Mouse (Mus musculus): ENCODE measurements around the gene Gm49394. TPM values are rescaled to one million over a fixed set of nuclear protein-coding genes. Genes with fewer than 3 reads are reported as not detected.

Gm49394 gene
- polyA plus RNA-seq, 2 experiments from 2014 or later: not detected

DNA sequence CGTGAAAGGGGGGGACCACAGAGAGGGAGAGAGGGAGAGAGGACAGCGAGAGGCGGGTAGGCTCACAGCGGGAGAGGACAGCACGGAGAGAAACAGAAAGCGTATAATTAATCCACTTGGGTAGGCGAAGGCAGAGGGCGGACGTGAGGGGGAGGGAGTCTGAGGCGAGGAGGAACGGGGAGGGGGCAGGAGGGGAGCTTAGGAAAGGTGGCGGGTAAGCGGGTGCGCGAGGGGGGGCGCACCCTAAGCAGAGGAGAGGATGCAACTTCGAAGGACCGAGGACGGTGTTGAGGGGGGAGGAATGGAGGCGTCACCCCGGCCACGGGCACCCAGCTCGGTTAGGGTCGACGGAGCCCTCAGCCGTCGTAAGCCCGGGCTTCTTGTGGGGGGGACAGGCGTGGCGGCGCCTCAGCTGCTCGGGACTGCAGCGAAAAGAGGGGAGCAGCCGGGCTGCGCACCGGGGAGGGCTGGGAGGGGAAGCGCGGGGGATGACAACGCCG is 11.0 kb downstream of the Gm49394 start:
- ATAC-seq: no peak

DNA sequence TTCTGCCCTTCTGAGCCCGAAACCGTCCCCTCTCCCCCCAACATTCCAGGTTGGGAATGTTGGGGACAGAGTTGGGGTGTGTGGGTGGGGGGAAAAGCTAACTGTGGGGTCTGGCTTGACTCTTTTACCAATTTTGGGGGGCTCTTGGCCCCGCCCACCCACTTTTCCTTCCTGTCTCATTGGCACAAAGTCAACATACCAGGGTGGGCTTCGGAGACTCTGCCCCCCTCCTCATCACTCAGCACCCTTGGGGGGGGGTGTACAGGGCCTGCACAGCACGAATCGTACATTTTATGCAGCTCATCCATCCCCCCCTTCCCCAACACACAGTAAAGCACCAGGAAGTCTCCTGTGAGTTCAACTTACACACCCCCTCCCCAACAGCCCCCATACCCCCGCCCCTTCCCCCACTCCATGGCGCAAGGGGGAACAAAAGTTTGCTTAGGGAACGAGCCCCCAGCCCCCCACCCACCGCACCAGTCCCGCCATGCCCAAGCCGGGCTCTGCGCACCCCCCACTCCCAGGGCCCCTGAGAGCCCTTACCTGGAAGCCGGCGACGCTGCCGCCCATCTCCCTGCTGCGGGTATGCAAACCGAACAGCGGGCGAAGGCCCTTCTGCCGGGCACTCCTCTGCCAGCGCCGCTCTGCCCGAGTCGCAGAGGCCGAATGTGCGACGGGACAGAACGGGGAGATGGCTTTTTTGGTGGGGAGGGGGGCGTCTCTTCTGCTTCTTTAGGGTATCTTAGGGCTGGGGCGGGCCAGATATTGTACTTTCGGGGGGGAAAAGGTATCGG is 11.7 kb downstream of the Gm49394 start:
- ATAC-seq: no peak

DNA sequence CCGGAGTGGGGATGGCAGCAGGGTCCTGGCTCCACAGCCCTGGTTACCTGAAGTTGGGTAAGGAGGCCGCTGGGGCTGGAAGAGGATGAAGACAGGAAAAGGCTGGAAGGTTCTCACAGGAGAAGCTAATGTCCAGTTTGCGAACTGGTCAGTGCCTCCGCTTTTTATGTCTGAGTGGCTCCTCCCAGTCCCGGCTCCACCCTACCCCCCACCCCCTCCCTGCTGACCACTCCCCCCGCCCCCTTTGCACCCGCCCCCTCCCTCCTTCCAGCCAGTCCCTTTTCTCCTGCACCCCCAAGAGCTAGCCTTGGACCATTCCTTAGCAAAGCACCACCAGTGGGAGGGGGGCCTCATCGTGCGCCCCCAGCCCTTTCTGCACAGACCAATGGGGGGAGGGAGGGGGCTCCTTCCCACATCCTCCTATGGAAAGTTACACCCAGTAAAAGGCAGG is 12.4 kb downstream of the Gm49394 start:
- no peak for ATAC-seq

DNA sequence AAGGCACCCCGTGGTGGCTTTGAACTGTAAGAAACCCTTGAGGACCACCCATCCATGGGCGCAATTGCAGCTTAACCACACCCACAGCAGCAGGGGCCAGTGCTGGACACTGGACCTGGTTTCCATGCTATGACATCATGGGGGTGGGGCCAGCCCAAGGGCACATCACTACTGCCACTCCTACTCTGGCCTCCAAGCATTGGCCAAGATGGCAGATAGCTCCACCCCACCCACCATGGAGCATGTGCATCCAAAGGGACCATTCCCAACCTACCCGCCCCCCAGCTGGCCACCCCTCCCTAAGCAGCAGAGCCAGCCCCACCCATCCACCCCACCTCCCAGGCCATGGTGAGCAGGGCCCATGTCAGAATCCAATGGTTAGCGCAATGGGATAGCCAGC is 13.7 kb downstream of the Gm49394 start:
- ATAC-seq: no peak

DNA sequence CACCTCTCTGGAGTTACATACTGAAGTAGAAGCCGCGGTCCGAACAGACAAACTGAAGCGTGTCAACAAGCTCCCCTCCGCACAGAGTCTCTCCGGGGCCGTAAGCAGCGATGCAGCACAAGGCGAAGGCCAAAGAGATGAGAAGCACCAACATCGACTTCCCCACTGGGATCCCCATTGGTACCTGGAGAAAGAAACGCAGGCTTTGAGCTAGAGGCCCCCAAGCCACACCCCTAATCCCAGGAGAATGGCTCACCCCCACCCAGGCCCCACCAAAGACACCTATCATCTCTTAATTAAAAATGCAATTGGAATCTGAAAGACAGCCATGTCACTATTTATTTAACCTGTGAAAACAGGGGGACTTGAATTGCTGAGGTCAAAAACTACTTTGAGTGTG is 14.1 kb downstream of the Gm49394 start:
- no peak for ATAC-seq

DNA sequence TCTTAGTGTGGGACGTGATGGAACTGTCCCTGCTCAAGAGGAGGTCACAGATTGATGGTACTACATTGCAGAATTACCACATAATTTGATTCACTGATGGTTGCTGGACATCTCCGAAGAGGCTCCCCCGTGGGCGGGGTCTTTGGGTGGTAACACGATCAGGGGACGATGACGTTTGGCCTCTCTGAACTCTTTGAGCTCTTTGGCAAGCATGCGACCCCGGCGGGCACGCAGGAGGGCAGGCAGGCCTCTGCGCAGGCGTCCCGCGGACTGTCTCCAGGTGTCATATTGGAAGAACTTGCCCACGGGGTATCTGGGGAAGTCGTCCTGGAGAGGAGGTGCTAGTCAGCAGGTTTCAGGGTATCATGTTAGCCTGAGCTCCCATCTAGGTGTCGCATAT is 16.0 kb downstream of the Gm49394 start:
- ATAC-seq: no peak

DNA sequence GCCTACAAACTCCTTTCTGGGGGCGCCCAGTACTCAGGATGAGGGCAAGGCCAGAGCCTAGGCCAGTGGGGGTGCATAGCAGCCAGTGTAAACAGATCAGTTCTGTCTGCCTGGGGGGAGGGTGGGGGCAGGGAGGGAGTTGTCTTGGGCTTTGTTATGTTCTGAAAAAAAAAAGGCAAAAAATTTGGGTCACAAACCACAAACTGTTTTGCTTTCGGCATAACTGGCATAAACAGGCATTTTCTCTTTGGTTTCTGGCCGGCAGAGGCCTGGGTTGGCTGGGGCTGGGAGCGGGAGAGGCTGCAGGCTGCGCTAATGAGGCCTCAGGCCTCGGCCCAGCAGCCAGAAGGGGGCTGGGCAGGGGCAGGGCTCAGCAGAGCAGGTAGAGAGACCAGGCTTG is 23.1 kb downstream of the Gm49394 start:
- no peak for ATAC-seq

DNA sequence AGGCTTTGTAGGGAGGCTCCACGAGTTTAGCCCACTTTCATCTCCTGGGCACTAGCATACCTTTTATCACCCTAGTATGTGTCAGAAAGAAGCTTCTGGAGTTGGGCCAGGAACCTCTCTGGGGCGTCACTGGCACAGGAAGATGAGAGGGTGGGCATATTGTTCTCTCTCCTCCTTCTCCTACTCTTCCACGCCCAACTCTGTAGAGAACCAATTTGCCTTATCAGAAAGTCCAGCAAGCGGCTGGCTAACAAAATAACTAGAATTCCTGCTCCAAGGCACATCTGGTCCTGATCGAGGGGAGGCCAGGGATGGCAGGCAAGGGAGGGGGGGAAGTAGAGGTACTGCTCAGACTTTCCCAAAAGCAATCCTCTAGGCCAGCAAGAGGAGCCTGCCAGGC is 24.7 kb downstream of the Gm49394 start:
- ATAC-seq: no peak

DNA sequence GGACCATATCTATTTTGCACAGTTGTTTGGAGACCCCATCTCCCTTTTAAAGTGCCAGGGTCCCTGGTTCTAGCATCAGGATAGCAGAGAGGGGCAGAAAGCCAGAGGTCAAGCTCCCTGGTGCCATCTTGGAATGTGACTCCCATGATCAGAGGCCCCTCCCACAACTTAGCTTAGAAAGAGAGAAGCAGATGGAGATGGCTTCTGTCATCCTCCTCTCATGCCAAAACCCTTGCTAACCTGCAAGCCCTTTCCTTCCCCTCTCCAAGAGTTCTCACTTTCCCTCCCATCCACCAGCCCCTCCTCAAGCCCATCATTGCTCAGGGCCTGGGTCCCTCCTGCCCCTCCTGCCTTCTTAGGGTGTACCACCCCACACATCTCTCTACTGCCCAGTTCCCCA is 33.6 kb downstream of the Gm49394 start:
- ATAC-seq: no peak

DNA sequence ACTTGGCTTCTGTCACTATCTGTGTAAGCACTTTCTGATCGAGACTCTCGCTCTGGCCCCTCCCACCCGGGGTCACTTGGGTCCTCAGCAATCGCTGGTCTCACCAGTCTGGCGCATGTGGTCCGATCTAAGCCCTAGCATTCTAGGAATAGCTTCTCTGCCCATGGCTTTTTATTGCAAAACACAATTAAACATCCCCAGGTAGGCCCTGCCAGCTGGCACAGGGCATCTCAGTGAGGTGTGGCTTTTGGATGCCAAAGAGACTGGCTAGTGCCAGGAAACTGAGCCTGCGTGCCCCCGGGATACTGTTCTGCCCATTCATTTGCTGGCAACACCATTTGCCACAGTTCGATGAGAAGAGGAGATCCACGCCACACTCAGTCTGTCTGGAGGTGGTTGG is 39.1 kb downstream of the Gm49394 start:
- no peak for ATAC-seq

DNA sequence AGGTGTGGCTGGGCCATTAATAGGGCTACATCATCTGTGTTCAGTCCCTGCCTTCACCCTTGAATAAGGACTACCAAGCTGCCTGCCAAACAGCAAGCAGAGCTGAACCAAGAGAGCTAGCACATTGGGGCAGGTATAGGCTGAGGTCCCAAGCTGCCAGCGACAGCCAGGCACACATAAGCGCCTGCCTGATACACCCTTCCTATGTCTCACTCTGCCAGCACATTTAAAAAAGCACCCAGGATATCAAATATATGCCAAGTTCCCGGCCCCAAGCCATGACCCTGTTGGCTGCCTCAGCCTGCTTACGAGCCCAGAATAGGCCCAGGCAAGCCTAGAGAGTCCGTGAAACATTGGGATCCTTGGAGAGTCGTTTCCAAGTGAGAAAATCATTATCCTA is 39.9 kb downstream of the Gm49394 start:
- no peak for ATAC-seq

DNA sequence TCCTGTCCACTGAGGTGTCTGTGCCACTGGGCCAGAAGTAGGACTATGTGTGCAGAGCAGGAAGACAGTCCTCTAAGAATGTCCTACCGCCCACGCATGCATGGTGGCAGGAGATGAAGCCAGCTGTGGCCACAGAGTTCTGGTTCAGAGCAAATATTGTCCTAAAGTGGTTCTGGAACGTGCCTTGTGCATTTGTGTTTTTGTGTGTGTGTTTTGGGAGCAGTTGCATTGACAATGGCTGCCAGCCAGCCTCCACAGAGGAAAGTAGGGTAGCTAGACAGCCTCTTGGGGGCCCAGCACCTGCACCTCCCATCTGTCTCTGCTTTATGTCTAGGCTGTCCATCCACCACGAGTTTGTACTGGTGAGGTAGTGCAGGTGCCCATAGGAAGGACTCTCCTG is 47.6 kb downstream of the Gm49394 start:
- no peak for ATAC-seq

DNA sequence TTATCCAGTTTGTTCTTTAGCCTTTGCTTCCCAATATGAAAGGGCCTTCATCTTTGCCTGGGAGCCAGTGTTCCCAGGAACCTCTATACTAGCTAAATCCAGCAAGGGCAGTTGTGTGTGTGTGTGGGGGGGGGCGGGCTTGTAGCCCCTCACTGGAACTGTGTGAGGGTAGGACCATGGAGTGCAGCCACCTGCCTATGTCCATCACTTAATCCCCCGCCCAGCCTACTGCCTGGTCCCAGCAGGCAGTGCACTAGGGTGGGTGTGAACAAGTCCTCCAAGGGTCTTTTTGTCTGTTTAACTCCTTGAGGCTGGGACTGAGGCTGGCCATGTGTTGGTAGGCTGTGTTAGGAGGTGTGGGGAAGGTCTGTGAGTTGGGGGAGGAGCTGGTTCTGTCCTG is 56.7 kb downstream of the Gm49394 start:
- ATAC-seq: no peak

DNA sequence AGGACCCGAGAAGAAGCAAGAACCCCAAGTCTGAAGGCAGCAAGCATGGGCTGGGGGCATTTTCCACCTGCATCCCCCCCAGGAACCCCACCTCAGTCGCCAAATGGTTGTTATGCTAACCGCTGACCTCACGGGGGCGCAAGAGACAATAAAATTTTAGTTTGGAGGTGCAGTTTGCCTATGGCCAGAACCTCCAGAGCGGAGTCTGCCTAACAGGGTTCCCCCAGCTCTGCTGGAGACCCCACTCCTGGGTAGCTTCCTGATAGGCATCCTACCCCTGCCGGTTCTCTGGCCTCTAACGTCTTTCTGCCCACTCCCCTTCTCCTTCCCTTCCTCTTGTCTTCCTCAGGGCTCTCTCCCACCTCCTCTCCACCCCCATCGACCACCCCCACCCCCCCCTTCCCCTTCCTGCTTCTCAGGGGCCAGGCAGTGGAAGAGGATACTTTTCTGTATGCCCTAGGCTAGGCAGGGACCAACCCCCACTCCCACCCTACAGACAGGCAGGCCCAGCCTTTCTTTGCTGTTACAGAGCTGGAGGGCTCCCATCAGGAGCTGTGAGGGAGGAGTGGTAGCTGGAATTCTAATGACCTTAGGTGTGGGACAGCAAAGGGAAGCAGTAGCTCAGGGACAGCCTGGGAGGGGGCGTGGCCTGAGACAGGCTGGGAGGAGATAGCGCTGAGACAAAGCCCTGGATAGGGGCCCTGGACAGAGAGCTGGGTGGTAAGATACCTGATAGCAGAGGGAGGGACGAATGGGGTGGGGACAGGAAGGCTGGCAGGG is 58.9 kb downstream of the Gm49394 start:
- no peak for ATAC-seq

DNA sequence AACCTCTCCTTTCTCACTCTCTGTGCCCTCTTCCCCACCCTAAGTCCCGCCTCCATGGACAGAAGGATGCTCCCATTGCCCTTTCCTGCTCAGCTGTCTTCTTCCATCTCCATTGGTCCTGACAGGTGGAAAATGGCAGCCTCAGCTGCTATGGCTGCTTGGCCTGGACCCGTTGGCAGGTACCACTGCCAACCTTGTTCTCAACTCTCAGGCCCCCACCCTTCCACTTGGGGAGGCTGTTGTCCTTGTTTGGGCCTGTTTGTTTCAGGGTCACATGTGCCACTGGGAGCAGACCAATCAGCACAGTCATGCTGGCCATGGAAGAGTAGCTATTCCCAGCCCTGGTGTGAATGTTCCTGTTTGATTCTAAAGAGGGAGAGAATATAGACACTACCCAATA is 68.8 kb downstream of the Gm49394 start:
- ATAC-seq: no peak

Other genes starting within 250 kb of the Gm49394 start
- not detected for gene Syt8, start 235.1 kb downstream of the Gm49394 start, polyA plus RNA-seq (2017; shearing (Covaris generic))
- not detected for gene Tnni2, start 228.1 kb downstream of the Gm49394 start, polyA plus RNA-seq (2017; shearing (Covaris generic))
- 1,000 to 10,000 TPM; 1,098 to 1,582 TPM for gene Lsp1, start 209.1 kb downstream of the Gm49394 start, polyA plus RNA-seq (2017; shearing (Covaris generic))
- gene Tnnt3, start 171.1 kb downstream of the Gm49394 start, polyA plus RNA-seq (2017; shearing (Covaris generic)): 1 to 10 TPM; 2.5 to 5.7 TPM
- 1 to 10 TPM; 2.6 to 3.0 TPM for gene Mrpl23, start 137.3 kb downstream of the Gm49394 start, polyA plus RNA-seq (2017; shearing (Covaris generic))
- 1 to 10 TPM in 1 of 2 experiments, under 1 TPM in 1; 0.69 to 1.1 TPM for gene Igf2, start 3.1 kb downstream of the Gm49394 start, polyA plus RNA-seq (2017; shearing (Covaris generic))
- not detected for gene Ins2, start 73.4 kb upstream of the Gm49394 start, polyA plus RNA-seq (2017; shearing (Covaris generic))